Mouse (Mus musculus) embryonic facial prominence, embryonic 15.5 days (tissue): Measurements from ENCODE around the gene Fermt2. TPM values are rescaled to one million over a fixed set of nuclear protein-coding genes. Genes with fewer than 3 reads are reported as not detected.

Experiments used
- ATAC-seq: fragments of 200-750 bp; cut with Nextera tagmentation; 2 replicates; pipeline ENCODE4 v1.8.0; 2017; ENCODE audit warnings: low read depth, moderate TSS enrichment; ENCODE audit not compliant: insufficient number of reproducible peaks, low FRiP score, low TSS enrichment
- H3K27ac ChIP-seq: fragments of 300-500 bp; sonication (generic); replicated peaks from 2 replicates; pipeline ENCODE4 v1.5.1; 2015; ENCODE audit warnings: mild to moderate bottlenecking, inconsistent platforms
- H3K27me3 ChIP-seq: fragments of 300-500 bp; sonication (generic); 2 replicates; pipeline ENCODE4 v1.6.1; 2015; ENCODE audit warnings: inconsistent platforms
- H3K36me3 ChIP-seq: fragments of 300-500 bp; sonication (generic); 2 replicates; pipeline ENCODE4 v1.6.1; 2015; ENCODE audit warnings: mild to moderate bottlenecking, inconsistent platforms
- H3K4me1 ChIP-seq: fragments of 300-500 bp; sonication (generic); 2 replicates; pipeline ENCODE4 v1.6.1; 2015; ENCODE audit warnings: inconsistent platforms
- H3K4me2 ChIP-seq: fragments of 300-500 bp; sonication (generic); replicated peaks from 2 replicates; pipeline ENCODE4 v1.6.1; 2015; ENCODE audit warnings: mild to moderate bottlenecking, inconsistent platforms
- H3K4me3 ChIP-seq: fragments of 300-500 bp; sonication (generic); replicated peaks from 2 replicates; pipeline ENCODE4 v1.5.1; 2015; ENCODE audit warnings: mild to moderate bottlenecking, inconsistent platforms
- H3K9ac ChIP-seq: fragments of 300-500 bp; sonication (generic); 2 replicates; pipeline ENCODE4 v1.6.1; 2015; ENCODE audit warnings: inconsistent platforms
- H3K9me3 ChIP-seq: fragments of 300-500 bp; sonication (generic); replicated peaks from 2 replicates; pipeline ENCODE4 v1.6.1; 2016; ENCODE audit warnings: inconsistent platforms
- WGBS: fragments of 180-500 bp; shearing (Covaris S2); methylation state at CpG from one replicate; pipeline ENCODE4 v1.1.7; 2015; 5-methylcytosine and 5-hydroxymethylcytosine counted together
- polyA plus RNA-seq: library from polyadenylated mRNA; unstranded; fragments of >200 nt; fragmentation: Nextera tagmentation; extraction: Ambion mirVana; gene quantifications from 2 replicates; pipeline ENCODE4 v1.2.1, GENCODE M21; 2015

The Fermt2 gene
- polyA plus RNA-seq, 1 experiment from 2014 or later: 136 TPM

DNA sequence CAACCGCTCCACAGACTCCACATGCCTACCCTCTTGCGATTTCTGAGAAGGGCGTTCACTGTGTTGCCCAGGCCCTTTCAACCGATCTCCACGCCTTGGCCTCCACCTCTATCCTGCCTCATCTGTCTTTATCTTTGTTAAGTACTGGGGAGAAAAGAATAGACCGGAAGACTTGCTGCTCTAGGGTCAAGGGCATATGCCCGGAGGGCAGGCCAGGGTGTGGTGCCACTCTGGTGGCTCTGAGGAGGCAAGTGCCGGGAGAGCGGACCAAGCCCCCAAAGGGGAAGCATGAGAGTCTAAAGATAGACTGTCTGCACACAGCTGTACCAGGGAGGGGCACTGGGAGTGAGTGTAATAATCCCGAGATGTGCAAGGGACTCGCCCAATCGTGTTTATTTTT, 84.5 kb downstream of the Fermt2 start:
- ATAC-seq: no peak
- H3K27me3 ChIP-seq: no peaks in the 10 kb centered on the region
- 40% methylated on average over 12 of the region's 12 CpGs for WGBS
- H3K36me3 ChIP-seq: no peaks in the 10 kb centered on the region
- no peak overlapping the region for H3K9ac ChIP-seq
- peaks cover 16% of the 10 kb centered on the region for H3K4me1 ChIP-seq
- no peaks in the 10 kb centered on the region for H3K9me3 ChIP-seq
- no peak overlapping the region for H3K27ac ChIP-seq
- no peak overlapping the region for H3K4me2 ChIP-seq
- H3K4me3 ChIP-seq: no peak overlapping the region

DNA sequence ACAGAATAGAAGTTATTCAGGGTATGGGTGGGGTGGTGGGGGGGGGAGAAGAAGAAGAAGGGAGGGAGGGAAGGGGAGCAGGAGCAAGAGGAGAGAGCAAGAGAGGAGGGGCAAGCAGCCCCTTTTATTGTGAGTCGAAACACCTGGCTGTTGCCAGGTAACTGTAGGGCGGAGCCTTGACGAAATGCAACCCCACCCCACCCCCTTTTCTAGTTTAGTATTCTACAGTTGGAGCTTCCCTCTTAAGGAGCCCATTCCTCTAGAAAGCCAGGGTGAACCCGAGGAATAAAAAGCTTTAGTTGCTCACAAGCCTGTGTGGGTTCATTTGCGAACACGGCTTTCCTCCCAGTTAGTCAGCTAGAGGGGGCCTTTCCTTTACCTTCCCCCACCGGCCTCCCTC, 85.0 kb downstream of the Fermt2 start:
- Histone ChIP-seq H3K4me1 (peaks cover 16% of the 10 kb centered on the region), H3K36me3 (no peaks in the 10 kb centered on the region), H3K27ac (no peak overlapping the region), H3K27me3 (no peaks in the 10 kb centered on the region), H3K9me3 (no peaks in the 10 kb centered on the region), H3K4me2 (no peak overlapping the region), H3K4me3 (no peak overlapping the region), H3K9ac (no peak overlapping the region)
- 44% methylated on average over 7 of the region's 7 CpGs for WGBS
- ATAC-seq: no peak

DNA sequence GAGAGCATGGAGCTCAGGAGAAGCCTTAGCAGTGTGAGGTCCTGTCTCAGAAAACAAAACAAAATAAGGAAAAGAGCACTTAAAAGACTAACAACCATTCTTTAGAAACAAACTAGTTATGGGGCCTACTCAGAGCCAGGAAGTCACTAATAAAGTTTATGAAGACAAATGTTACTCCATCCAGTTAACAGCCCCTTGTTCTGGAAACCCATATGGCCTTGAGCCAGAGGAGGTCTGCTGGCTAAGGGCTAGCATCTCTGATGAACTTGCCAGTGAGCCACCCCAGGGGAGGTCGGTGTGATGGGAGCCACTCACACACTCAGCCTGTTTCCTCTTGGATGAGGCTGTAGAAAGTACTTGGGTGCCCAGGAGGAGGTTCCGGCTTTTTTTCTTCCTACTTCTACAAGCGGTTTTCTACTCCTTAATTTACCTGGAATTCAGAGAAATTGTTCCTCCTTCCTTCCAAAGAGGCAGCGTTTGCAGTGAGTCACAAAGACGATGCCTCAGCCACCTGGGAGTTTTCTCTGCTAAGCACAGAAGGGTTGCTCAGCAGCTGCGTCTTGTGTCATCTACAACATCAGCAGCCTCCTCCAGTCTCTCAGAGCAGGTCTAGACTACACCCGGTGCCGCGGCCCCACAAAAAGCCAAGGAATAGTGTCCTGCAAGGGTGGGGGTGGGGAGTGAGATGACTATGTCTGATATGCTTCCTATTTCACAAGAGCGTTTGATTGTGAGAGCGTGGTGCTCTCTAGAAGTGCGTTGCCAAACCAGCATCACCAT, 86.9 kb downstream of the Fermt2 start:
- no peak overlapping the region for H3K4me3 ChIP-seq
- peaks cover 22% of the 10 kb centered on the region for H3K4me1 ChIP-seq
- no peak for ATAC-seq
- H3K4me2 ChIP-seq: no peak overlapping the region
- 52% methylated on average over 12 of the region's 12 CpGs for WGBS
- no peaks in the 10 kb centered on the region for H3K36me3 ChIP-seq
- H3K9me3 ChIP-seq: no peaks in the 10 kb centered on the region
- H3K9ac ChIP-seq: no peak overlapping the region
- no peak overlapping the region for H3K27ac ChIP-seq
- no peaks in the 10 kb centered on the region for H3K27me3 ChIP-seq

DNA sequence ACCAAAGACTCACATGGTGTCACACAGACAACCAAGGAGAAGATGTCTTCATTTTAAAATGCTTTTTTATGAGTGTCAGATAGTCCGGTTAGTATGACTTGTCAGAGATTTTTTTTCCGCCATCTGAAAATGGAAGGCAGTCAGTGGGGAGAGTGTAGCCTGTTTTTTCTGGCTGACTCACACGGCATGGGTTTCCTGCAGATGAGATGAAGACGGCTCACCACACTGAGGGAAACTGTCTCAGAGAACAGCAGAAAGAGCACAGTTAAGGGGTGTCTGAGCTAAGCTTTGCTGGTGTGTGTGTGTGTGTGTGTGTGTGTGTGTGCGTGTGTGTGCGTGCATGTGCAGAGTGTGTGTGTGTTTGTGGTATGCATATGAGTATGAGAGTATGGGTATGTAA, 88.6 kb downstream of the Fermt2 start:
- Histone ChIP-seq H3K9me3 (no peaks in the 10 kb centered on the region), H3K36me3 (no peaks in the 10 kb centered on the region), H3K4me2 (no peak overlapping the region), H3K27me3 (no peaks in the 10 kb centered on the region), H3K27ac (no peak overlapping the region), H3K4me1 (peaks cover 22% of the 10 kb centered on the region), H3K9ac (no peak overlapping the region), H3K4me3 (no peak overlapping the region)
- WGBS: 53% methylated on average over 6 of the region's 6 CpGs
- no peak for ATAC-seq

DNA sequence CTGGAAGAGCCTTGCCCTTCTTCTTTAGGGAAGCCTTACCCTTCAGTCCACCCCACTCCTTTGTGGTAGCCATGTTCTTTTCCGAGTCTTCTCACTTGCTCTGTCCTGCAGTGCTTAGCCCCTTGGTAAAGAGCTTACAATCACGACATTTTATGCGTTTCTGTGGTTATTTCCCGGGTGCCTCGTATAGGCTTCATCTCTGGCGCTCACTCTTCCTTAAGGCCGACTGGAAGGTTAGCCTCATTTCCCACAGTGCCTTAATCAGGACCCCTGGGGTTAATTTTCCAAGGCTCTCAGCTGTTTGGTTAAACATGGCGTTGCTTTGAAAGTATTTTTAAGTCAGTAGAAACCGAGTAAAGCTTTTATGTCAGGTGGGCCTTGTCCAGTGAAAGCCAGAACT, 90.5 kb downstream of the Fermt2 start:
- H3K9me3 ChIP-seq: no peaks in the 10 kb centered on the region
- H3K4me1 ChIP-seq: peaks cover 14% of the 10 kb centered on the region
- ATAC-seq: no peak
- no peaks in the 10 kb centered on the region for H3K36me3 ChIP-seq
- H3K9ac ChIP-seq: no peak overlapping the region
- H3K4me2 ChIP-seq: no peak overlapping the region
- H3K27ac ChIP-seq: no peak overlapping the region
- 63% methylated on average over 9 of the region's 9 CpGs for WGBS
- no peak overlapping the region for H3K4me3 ChIP-seq
- no peaks in the 10 kb centered on the region for H3K27me3 ChIP-seq

DNA sequence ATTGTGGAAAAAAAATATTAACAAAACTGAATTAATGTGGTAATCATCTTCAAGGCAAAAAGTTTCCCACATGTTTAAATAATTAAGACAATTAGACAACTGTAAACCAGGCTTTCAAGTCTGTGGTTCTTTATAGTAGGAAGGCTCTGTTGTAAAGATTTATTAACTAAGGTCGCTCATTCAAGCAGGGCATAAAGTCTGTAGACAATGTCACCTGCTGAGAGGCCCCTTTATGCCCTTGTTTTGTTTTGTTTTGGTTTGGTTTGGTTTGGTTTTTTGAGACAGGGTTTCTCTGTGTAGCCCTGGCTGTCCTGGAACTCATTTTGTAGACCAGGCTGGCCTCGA, 91.0 kb downstream of the Fermt2 start:
- no peaks in the 10 kb centered on the region for H3K9me3 ChIP-seq
- no peak overlapping the region for H3K9ac ChIP-seq
- no peak overlapping the region for H3K4me3 ChIP-seq
- no peak overlapping the region for H3K27ac ChIP-seq
- no peak for ATAC-seq
- H3K4me1 ChIP-seq: peaks cover 14% of the 10 kb centered on the region
- H3K4me2 ChIP-seq: no peak overlapping the region
- 59% methylated on average over 2 of the region's 2 CpGs for WGBS
- H3K36me3 ChIP-seq: no peaks in the 10 kb centered on the region
- no peaks in the 10 kb centered on the region for H3K27me3 ChIP-seq

DNA sequence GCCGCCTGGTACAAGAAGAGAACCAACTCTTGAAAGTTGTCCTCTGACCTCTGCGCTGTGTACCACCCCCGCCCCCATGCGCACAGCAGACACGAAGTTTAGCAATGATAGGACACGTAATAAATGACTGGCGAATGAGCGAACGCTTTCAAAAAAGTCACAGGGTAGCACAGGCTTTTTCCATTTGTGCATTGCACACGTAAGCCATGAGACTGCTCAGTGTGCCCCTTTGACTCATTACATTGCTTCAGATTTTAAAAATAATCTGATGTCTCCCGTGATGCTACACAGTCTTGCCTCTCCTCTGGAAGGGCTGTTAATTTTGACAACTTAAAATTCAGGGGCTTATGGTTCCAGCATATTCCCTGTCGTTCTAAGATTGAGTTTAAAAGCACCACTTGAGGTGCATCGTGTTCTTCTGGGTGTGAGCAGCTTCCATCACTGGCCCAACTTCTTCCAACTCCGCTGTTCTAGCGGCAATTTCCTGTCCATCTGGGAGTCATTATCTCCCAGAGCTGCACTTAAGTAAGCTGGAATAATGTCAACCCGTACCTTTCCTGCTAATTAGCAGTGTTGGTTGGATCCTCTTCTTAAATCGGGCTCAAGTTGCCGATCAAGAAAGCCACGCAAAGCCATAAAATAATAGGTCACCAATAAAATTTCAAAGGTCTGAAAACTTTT, 91.5 kb downstream of the Fermt2 start:
- H3K27ac ChIP-seq: no peak overlapping the region
- WGBS: 42% methylated on average over 19 of the region's 19 CpGs
- peaks cover 14% of the 10 kb centered on the region for H3K4me1 ChIP-seq
- H3K27me3 ChIP-seq: no peaks in the 10 kb centered on the region
- H3K9me3 ChIP-seq: no peaks in the 10 kb centered on the region
- peak overlapping the region; percentile 10; the same call in 1 of the 2 replicates for H3K4me2 ChIP-seq
- H3K4me3 ChIP-seq: no peak overlapping the region
- H3K9ac ChIP-seq: no peak overlapping the region
- ATAC-seq: no peak
- no peaks in the 10 kb centered on the region for H3K36me3 ChIP-seq

DNA sequence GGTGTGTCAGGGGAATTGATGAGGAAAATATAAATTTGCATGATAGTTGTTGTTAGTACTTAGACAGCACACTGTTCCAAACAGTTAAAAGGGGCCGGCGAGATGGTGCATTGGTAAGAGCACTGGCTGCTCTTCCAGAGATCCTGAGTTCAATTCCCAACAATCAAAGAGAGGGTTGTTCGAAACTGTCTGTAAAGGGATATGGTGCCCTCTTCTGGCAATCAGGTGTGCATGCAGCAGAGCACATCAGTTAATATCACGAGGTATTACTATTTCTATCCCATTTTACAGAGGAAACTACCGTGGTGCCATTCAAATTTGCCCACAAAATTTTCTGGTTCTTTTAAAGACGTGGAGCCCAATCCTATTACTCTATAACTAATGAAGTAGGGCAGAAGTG, 95.7 kb downstream of the Fermt2 start:
- H3K4me2 ChIP-seq: no peak overlapping the region
- 69% methylated on average over 6 of the region's 6 CpGs for WGBS
- H3K27ac ChIP-seq: no peak overlapping the region
- H3K4me3 ChIP-seq: no peak overlapping the region
- H3K9me3 ChIP-seq: 0 out of 2 replicates have a peak, but pooled peaks cover 5% of the 10 kb centered on the region
- H3K27me3 ChIP-seq: no peaks in the 10 kb centered on the region
- peaks cover 6% of the 10 kb centered on the region; the same call in 1 of the 2 replicates for H3K4me1 ChIP-seq
- no peak for ATAC-seq
- no peak overlapping the region for H3K9ac ChIP-seq
- H3K36me3 ChIP-seq: no peaks in the 10 kb centered on the region

DNA sequence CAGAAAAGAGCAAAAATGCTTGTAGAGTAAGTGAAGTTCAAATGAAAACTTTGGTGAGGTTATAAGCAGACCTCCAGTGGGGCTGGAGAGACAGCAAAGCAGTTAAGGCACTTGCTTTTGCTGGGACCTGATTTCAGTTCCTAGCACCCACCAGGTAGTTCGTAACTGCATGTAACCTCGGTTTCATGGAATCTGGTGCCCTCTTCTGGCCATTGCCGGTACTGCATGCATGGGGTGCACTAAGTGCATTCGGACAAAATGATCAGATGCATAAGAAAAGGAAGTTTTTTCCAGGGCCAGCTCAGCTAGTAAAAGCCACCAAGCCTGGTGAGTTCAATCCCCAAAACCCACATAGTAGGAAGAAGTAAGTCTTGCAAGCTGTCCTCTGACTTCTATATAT, 97.9 kb downstream of the Fermt2 start:
- no peak for ATAC-seq
- no peak overlapping the region for H3K27ac ChIP-seq
- H3K9me3 ChIP-seq: 0 out of 2 replicates have a peak, but pooled peaks cover 5% of the 10 kb centered on the region
- H3K4me1 ChIP-seq: no peaks in the 10 kb centered on the region
- no peak overlapping the region for H3K9ac ChIP-seq
- H3K27me3 ChIP-seq: no peaks in the 10 kb centered on the region
- H3K36me3 ChIP-seq: no peaks in the 10 kb centered on the region
- no peak overlapping the region for H3K4me2 ChIP-seq
- 70% methylated on average over 4 of the region's 4 CpGs for WGBS
- no peak overlapping the region for H3K4me3 ChIP-seq

DNA sequence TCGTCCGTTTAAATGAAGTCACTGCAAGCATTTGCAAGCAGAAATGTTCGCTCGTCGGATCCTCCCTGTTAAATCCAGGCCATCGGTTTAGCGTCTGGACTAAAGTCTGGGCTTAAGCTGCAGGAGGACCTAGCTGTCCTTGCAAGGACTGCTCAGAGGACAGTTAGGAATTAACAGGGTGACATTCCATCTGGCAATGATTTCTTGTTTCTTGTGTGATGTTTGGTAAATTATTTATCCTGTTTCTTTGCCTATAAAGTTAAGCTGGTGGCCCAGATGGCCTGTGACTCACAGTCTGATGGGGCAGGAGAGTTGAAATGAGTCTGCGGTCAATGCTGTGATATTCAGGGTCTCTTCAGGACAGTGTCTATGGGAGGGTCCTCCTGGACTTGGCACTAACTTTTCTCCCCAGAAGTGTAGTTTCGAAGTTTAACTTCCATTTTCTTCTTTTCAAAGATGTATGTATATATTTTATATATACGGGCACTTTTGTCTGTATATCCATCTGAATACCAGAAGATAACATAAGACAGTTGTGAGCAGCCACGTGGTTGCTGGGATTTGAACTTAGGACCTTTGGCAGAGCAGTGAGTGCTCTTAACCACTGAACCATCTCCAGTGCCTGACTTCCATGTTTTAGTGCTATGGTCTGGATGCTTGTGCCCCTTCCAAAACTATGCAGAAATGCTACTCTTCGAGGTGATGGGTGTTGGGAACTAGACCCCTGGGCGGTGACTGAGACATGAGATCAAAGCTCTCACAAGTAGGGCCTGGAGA, 99.7 kb downstream of the Fermt2 start:
- Histone ChIP-seq H3K4me3 (no peak overlapping the region), H3K27me3 (no peaks in the 10 kb centered on the region), H3K9me3 (0 out of 2 replicates have a peak, but pooled peaks cover 5% of the 10 kb centered on the region), H3K9ac (no peak overlapping the region), H3K4me1 (no peaks in the 10 kb centered on the region), H3K36me3 (no peaks in the 10 kb centered on the region), H3K4me2 (no peak overlapping the region), H3K27ac (no peak overlapping the region)
- no peak for ATAC-seq
- 86% methylated on average over 13 of the region's 13 CpGs for WGBS

DNA sequence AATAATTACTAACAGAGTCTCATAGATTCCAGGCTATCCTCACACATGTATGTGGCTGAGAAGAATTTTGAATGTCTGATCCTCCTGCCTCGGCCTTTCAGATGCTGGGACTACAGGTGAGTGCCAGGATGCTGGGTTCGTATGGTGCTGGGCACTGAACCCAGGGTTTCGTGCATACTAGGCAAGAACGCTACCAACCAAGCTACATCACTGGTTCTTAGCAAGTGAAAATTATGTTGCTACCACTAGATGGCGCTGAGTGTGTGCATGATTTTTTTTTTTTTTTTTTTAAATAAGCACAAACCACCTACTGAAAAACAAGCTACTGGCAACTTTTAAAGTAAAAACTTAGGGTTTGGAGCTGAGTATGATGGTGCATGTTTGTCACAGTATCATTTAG, 106.7 kb downstream of the Fermt2 start:
- no peaks in the 10 kb centered on the region for H3K9me3 ChIP-seq
- no peak overlapping the region for H3K9ac ChIP-seq
- no peak overlapping the region for H3K4me2 ChIP-seq
- H3K36me3 ChIP-seq: no peaks in the 10 kb centered on the region
- no peaks in the 10 kb centered on the region for H3K4me1 ChIP-seq
- H3K27me3 ChIP-seq: no peaks in the 10 kb centered on the region
- H3K4me3 ChIP-seq: no peak overlapping the region
- 6% methylated on average over 5 of the region's 5 CpGs for WGBS
- no peak overlapping the region for H3K27ac ChIP-seq
- no peak for ATAC-seq
